Mouse (Mus musculus): ENCODE data around the gene Agrn. TPM values are rescaled to one million over a fixed set of nuclear protein-coding genes. Genes with fewer than 3 reads are reported as not detected.
"Not testable (repeated sequence)": the region's sequence is repeated elsewhere in the genome, so short reads cannot be mapped to it uniquely, and the experiment has no call there.

Gene Agrn
- polyA plus RNA-seq, 1 experiment from 2014 or later, result 16.1 TPM

- peaks cover 65% of the 10 kb centered on the region for H3K4me1 ChIP-seq
- 49% methylated on average over 7 of the region's 7 CpGs for WGBS (ENCODE audit: insufficient replicate concordance)
- H3K27ac ChIP-seq, result peak overlapping the region; percentile 23; the same call in 1 of the 2 replicates
- H3K4me2 ChIP-seq, result peak overlapping the region; percentile 70
- peak; percentile 42; the same call in 1 of the 2 replicates for ATAC-seq
- peaks cover 9% of the 10 kb centered on the region; the same call in 1 of the 2 replicates for H3K36me3 ChIP-seq
- peak overlapping the region; percentile 28; the same call in 1 of the 2 replicates for H3K9ac ChIP-seq
- no peak overlapping the region for H3K4me3 ChIP-seq
- H3K9me3 ChIP-seq (replicated peaks), result no peaks in the 10 kb centered on the region
- peaks cover 8% of the 10 kb centered on the region; the same call in 1 of the 2 replicates for H3K27me3 ChIP-seq (replicated peaks)
Observed at GRCm38 (mm10) chr4:156184291-156184954, 12.9 kb downstream of the Agrn start.

DNA sequence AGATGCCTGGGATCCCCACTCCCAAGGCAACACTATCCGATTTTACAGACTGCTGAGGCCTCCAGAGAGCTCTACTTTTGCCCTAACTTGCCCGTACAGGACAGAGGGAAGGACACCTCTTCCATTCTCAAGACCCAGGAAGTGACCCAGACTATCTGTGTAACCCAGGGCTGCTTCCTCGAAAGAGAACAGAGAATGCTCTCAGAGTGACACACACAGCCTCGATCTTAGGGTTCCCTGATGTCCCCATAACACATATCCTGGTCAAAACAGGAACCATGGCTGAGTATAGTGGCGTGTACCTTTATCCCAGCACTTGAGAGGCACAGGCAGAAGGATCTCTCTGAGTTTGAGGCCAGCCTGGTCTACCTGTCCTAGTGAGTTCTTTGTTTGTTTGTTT lies 13.5 kb downstream of the Agrn start:
- peaks cover 15% of the 10 kb centered on the region for H3K36me3 ChIP-seq
- no peak overlapping the region for H3K4me3 ChIP-seq
- H3K4me1 ChIP-seq, result peaks cover 59% of the 10 kb centered on the region
- 41% methylated on average over 5 of the region's 5 CpGs for WGBS (ENCODE audit: insufficient replicate concordance)
- no peaks in the 10 kb centered on the region for H3K9me3 ChIP-seq (replicated peaks)
- H3K9ac ChIP-seq, result no peak overlapping the region
- ATAC-seq, result no peak
- peaks cover 8% of the 10 kb centered on the region; the same call in 1 of the 2 replicates for H3K27me3 ChIP-seq (replicated peaks)
- H3K4me2 ChIP-seq, result no peak overlapping the region
- H3K27ac ChIP-seq, result no peak overlapping the region

DNA sequence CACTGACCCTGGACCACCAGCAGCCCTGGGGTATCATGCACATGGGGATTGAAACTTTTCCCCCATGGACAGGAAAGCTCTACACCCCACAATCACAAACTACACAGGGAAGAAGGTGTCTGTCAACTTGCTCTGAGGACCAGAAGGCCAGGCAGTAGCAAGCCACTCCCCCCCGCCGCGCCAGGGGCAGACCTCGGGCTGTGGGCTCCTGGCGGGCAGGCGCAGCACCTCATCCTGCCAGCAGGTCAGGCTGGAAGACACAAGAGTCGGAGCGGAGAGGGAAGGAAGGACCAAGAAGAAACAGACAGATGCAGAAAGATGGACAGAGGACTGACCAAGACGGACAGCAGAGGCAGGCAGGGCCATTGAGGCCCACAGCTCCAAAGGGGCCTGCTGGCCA lies 19.7 kb downstream of the Agrn start:
- Histone ChIP-seq H3K27me3 (replicated peaks) (no peaks in the 10 kb centered on the region), H3K36me3 (peaks cover 69% of the 10 kb centered on the region), H3K9me3 (replicated peaks) (no peaks in the 10 kb centered on the region), H3K9ac (no peak overlapping the region), H3K4me2 (no peak overlapping the region), H3K4me1 (peaks cover 3% of the 10 kb centered on the region), H3K27ac (no peak overlapping the region), H3K4me3 (no peak overlapping the region)
- WGBS (ENCODE audit: insufficient replicate concordance), result 92% methylated on average over 9 of the region's 9 CpGs
- ATAC-seq, result no peak

DNA sequence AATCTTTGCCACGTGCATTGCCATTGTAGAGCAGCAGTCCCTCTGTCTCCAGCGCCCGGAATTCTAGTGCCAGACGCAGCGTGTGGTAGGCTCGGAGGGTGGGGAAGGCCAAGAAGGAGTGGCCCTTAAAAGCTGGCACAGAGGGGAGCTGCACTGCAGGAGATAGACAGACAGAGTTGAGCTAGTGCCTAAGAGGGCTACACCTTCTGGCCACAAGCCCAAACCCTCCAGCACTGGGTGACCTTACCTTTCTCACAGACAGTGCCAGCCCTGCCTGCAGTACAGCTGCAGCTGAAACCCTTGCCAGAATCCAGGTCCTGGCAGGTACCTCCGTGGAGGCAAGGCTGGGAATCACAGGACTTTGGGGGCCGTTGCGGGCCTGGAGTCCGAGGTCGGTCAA lies 25.5 kb downstream of the Agrn start:
- H3K9me3 ChIP-seq (replicated peaks), result no peaks in the 10 kb centered on the region
- H3K4me3 ChIP-seq, result no peak overlapping the region
- ATAC-seq, result no peak
- WGBS (ENCODE audit: insufficient replicate concordance), result 89% methylated on average over 11 of the region's 11 CpGs
- H3K4me1 ChIP-seq, result no peaks in the 10 kb centered on the region
- no peak overlapping the region for H3K4me2 ChIP-seq
- no peak overlapping the region for H3K9ac ChIP-seq
- H3K36me3 ChIP-seq, result peaks cover 98% of the 10 kb centered on the region
- no peaks in the 10 kb centered on the region for H3K27me3 ChIP-seq (replicated peaks)
- no peak overlapping the region for H3K27ac ChIP-seq

GRCm38 (mm10) chr4:156169129-156169528 lies 28.2 kb downstream of the Agrn start:
- ATAC-seq, result no peak
- Histone ChIP-seq H3K27me3 (replicated peaks) (no peaks in the 10 kb centered on the region), H3K4me3 (no peak overlapping the region), H3K9ac (no peak overlapping the region), H3K27ac (no peak overlapping the region), H3K4me1 (no peaks in the 10 kb centered on the region), H3K4me2 (no peak overlapping the region), H3K36me3 (peaks cover 96% of the 10 kb centered on the region), H3K9me3 (replicated peaks) (no peaks in the 10 kb centered on the region)
- WGBS (ENCODE audit: insufficient replicate concordance), result 86% methylated on average over 10 of the region's 10 CpGs

GRCm38 (mm10) chr4:156168611-156169010 lies 28.7 kb downstream of the Agrn start:
- ATAC-seq, result no peak
- 73% methylated on average over 8 of the region's 8 CpGs for WGBS (ENCODE audit: insufficient replicate concordance)
- H3K27ac ChIP-seq, result no peak overlapping the region
- no peaks in the 10 kb centered on the region for H3K27me3 ChIP-seq (replicated peaks)
- H3K9ac ChIP-seq, result no peak overlapping the region
- H3K4me3 ChIP-seq, result no peak overlapping the region
- no peaks in the 10 kb centered on the region for H3K9me3 ChIP-seq (replicated peaks)
- H3K4me2 ChIP-seq, result no peak overlapping the region
- H3K4me1 ChIP-seq, result no peaks in the 10 kb centered on the region
- H3K36me3 ChIP-seq, result peaks cover 96% of the 10 kb centered on the region

- H3K27me3 ChIP-seq (replicated peaks), result no peaks in the 10 kb centered on the region
- peaks cover 91% of the 10 kb centered on the region for H3K36me3 ChIP-seq
- no peak overlapping the region for H3K9ac ChIP-seq
- H3K27ac ChIP-seq, result no peak overlapping the region
- H3K9me3 ChIP-seq (replicated peaks), result peaks cover 8% of the 10 kb centered on the region; the same call in 1 of the 2 replicates
- H3K4me2 ChIP-seq, result no peak overlapping the region
- no peak for ATAC-seq
- H3K4me3 ChIP-seq, result no peak overlapping the region
- no peaks in the 10 kb centered on the region for H3K4me1 ChIP-seq
- 71% methylated on average over 9 of the region's 9 CpGs for WGBS (ENCODE audit: insufficient replicate concordance)
Observed at GRCm38 (mm10) chr4:156166477-156166876, 30.8 kb downstream of the Agrn start.

- H3K27me3 ChIP-seq (replicated peaks), result no peaks in the 10 kb centered on the region
- WGBS (ENCODE audit: insufficient replicate concordance), result 77% methylated on average over 3 of the region's 3 CpGs
- H3K36me3 ChIP-seq, result no peaks in the 10 kb centered on the region
- no peak overlapping the region for H3K9ac ChIP-seq
- H3K27ac ChIP-seq, result no peak overlapping the region
- H3K4me1 ChIP-seq, result no peaks in the 10 kb centered on the region
- H3K4me2 ChIP-seq, result no peak overlapping the region
- no peak for ATAC-seq
- no peak overlapping the region for H3K4me3 ChIP-seq
- peaks cover 24% of the 10 kb centered on the region for H3K9me3 ChIP-seq (replicated peaks)
Observed at GRCm38 (mm10) chr4:156154771-156155170, 42.5 kb downstream of the Agrn start.

DNA sequence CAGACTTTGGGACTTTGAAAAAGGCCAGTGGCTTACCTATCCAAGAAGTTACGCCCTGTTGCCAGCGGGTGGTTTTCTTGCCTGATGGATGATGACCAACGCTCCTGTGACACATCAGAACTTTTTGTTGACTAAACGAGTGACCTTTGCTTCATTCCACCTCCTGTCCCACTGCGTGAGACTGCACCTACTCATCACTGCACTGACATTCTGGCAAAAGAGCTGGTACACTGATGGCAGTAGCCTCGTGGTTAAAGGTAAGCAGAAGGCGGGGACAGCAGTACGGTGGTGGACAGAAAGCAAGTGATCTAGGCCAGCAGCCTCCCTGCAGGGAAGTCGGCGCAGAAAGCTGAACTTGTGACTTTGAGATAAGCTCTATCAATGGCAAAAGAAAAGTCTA lies 46.4 kb downstream of the Agrn start:
- not testable (repeated sequence) for H3K4me1 ChIP-seq; H3K27ac ChIP-seq; H3K9me3 ChIP-seq (replicated peaks); H3K36me3 ChIP-seq; H3K4me3 ChIP-seq; H3K27me3 ChIP-seq (replicated peaks); H3K4me2 ChIP-seq; ATAC-seq; H3K9ac ChIP-seq
- 62% methylated on average over 10 of the region's 10 CpGs for WGBS (ENCODE audit: insufficient replicate concordance)

DNA sequence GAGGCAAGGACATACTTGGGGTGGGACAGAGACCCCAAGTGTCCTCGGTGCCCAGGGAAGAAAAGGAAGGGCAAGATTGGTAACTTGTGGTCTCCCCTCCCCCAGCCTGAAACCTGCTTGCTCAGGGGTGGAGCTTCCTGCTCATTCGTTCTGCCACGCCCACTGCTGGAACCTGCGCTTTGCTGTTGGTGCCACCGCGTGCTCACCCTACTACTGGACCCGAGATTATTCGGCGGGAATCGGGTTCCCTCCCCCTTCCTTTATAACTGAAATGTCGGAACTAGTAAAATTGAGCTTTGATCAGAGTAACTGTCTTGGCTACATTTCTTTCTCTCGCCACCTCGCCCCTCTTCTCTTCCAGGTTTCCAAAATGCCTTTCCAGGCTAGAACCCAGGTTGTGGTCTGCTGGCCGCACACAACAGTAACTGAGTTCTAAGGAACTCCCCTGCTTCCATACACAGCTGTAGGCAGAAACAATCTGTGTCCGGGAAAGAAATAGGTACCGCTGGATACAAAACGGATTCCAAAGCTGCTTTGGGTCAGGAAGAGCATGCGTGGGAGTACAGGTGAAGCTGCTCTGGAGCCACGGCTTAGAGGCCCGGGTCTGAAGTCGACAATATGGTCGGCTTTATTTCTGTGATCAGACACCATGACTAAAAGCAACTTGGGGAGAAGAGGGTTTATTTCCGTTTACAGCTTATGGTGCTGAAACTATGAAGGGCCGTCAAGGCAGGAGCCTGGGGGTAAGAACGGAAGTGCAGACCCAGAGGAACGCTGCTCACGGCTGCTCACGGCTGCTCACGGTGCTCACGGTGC lies 60.8 kb downstream of the Agrn start:
- Histone ChIP-seq H3K4me3 (no peak overlapping the region), H3K27me3 (replicated peaks) (no peaks in the 10 kb centered on the region), H3K9me3 (replicated peaks) (peaks cover 9% of the 10 kb centered on the region; the same call in 1 of the 2 replicates), H3K36me3 (no peaks in the 10 kb centered on the region), H3K4me1 (0 out of 2 replicates have a peak, but pooled peaks cover 2% of the 10 kb centered on the region), H3K4me2 (no peak overlapping the region), H3K27ac (no peak overlapping the region), H3K9ac (no peak overlapping the region)
- WGBS (ENCODE audit: insufficient replicate concordance), result 85% methylated on average over 30 of the region's 30 CpGs
- ATAC-seq, result no peak

- no peaks in the 10 kb centered on the region for H3K36me3 ChIP-seq
- H3K4me1 ChIP-seq, result 0 out of 2 replicates have a peak, but pooled peaks cover 2% of the 10 kb centered on the region
- no peak overlapping the region for H3K4me2 ChIP-seq
- H3K4me3 ChIP-seq, result no peak overlapping the region
- H3K27me3 ChIP-seq (replicated peaks), result no peaks in the 10 kb centered on the region
- WGBS (ENCODE audit: insufficient replicate concordance), result 87% methylated on average over 14 of the region's 14 CpGs
- no peak overlapping the region for H3K27ac ChIP-seq
- ATAC-seq, result no peak
- no peak overlapping the region for H3K9ac ChIP-seq
- H3K9me3 ChIP-seq (replicated peaks), result peaks cover 9% of the 10 kb centered on the region; the same call in 1 of the 2 replicates
Observed at GRCm38 (mm10) chr4:156135801-156136200, 61.5 kb downstream of the Agrn start.

DNA sequence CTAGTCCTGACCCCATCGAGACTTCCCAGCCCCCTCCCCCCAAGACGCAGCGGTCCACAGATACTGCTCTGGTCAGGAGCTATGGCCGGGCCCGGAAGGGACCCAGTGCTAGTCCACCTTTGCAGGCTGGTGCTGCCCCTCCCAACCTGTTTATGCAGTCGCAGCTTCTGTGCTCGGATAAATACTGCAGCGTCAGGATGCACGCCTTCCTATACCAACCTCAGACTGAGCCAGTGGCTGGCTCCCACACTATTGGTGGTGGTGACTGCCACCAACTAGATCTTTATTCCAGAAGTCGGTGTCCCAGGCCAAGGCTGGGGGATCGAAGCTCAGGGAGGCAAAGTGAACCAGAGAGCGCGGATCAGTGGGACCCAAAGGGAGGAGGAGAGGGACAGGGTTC lies 62.2 kb downstream of the Agrn start:
- H3K27ac ChIP-seq, result no peak overlapping the region
- 0 out of 2 replicates have a peak, but pooled peaks cover 2% of the 10 kb centered on the region for H3K4me1 ChIP-seq
- ATAC-seq, result 0 out of 2 replicates have a peak, but pooled peaks have one; percentile 28
- no peak overlapping the region for H3K9ac ChIP-seq
- no peak overlapping the region for H3K4me3 ChIP-seq
- 81% methylated on average over 13 of the region's 13 CpGs for WGBS (ENCODE audit: insufficient replicate concordance)
- H3K27me3 ChIP-seq (replicated peaks), result no peaks in the 10 kb centered on the region
- peaks cover 9% of the 10 kb centered on the region; the same call in 1 of the 2 replicates for H3K9me3 ChIP-seq (replicated peaks)
- H3K4me2 ChIP-seq, result no peak overlapping the region
- no peaks in the 10 kb centered on the region for H3K36me3 ChIP-seq

Data from liver, embryonic 12.5 days (tissue).